Mouse (Mus musculus) left cerebral cortex, postnatal 14 days (tissue): ENCODE results near the gene Ino80d. TPM values are rescaled to one million over a fixed set of nuclear protein-coding genes. Genes with fewer than 3 reads are reported as not detected.
A peak's percentile ranks its signal among the peaks of the same experiment; 100 is the strongest.

Experiments used
- DNase-seq, 2 experiments: peaks; one replicate each; pipeline ENCODE4 v3.0.0; 2021 to 2022; ENCODE audit warnings: low spot score in 2 of 2, mixed read lengths in 1 of 2
- intact Hi-C: fragments of 180-260 bp; cut with DNase I; formaldehyde crosslinking; loops from one replicate; pipeline ENCODE4 v1.15.1; 2025
- total RNA-seq, 2 experiments: library from RNA; stranded (reverse); gene quantifications; 2 replicates each; pipeline ENCODE4 v1.2.3; 2021

The Ino80d gene
- total RNA-seq, 2 experiments from 2014 or later, result 27.4 to 29.6 TPM

DNA sequence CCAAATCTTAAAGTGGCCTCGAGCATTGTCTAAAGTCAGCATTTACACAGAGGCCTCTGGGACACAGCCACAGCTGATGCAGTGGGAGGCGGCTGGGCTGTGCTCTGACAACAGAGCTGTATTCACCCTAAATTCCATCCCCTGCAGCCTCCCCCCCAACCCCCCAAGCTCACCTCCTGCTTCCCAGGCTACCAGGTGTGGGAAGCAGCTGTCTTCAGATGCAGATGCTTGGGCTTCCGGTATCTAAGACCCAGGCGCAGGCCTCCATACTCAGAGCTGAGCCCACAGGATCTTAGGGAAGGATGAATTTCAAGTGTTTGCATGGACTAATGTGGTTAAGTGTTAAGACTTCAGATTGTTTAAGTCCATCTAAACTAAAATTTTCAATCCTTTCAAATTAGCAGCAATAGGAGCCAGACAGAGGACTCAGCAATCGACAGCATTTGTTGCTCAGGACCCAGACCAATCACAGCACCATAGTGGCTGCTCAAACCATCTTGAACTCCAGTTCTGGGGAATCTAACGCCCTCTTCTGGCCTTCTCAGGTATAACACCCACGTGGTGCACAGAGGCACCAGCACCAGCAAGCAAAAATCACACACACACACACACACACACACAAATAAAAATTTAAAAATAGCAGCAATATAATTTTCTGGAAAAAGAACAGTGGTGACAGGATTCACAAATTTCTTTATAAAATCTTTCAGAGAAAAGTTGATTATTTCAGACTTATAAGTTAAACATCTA, 3.8 kb downstream of the Ino80d start:
- intact Hi-C loops, result no loop called here
- DNase-seq, result peak in 1 of 2 experiments; percentile 72

- DNase-seq, result no peak
- intact Hi-C loops, result no loop called here
Measured at GRCm38 (mm10) chr1:63107614-63108327, 6.7 kb downstream of the Ino80d start.

- no peak for DNase-seq
- intact Hi-C loops, result no loop called here
Measured at GRCm38 (mm10) chr1:63102758-63103451, 11.6 kb downstream of the Ino80d start.

- no peak for DNase-seq
- intact Hi-C loops, result no loop called here
Measured at GRCm38 (mm10) chr1:63100196-63100595, 14.3 kb downstream of the Ino80d start.

DNA sequence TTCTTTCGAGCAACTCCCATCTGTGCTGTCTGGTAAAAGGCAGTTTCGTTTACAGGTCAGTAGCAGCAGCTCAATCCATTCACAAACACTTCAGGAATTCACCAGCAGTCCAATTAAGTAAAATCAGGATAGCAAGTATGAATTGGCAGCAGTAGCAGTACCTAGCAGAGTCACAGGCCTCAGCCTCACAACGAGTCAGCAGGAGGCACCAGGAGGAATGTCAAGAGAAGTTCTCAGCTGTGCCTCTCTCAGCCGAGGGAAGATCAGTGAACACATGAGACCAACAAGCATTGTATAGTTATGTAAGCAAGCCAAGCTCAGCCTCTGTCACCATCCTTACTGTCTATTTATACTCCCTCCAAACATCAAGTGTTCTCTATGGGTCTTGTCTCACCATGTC, 15.6 kb downstream of the Ino80d start:
- DNase-seq, result no peak
- intact Hi-C loops, result no loop called here

DNA sequence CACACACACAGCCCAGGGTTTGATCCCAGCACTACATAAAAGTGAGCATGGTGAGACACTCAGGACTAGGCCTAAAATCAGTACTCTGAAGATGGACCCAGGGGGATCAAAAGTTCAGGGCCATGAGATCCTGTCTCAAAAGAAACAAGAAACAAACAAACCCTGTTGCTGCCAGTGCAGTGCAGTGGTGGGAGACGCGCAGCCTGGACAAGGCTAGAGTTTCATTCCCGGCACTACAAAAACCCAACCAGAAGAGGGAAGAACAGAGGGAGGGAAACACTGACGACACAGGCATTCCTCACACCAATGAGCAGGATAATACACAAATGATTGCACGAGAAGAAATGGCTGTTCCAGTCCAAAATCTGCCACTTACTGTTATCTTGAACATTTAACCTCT, 18.4 kb downstream of the Ino80d start:
- no peak for DNase-seq
- intact Hi-C loops, result no loop called here

- intact Hi-C loops, result no loop called here
- no peak for DNase-seq
Measured at GRCm38 (mm10) chr1:63089795-63090194, 24.7 kb downstream of the Ino80d start.

- intact Hi-C loops, result no loop called here
- no peak for DNase-seq
Measured at GRCm38 (mm10) chr1:63088614-63089013, 25.9 kb downstream of the Ino80d start.

DNA sequence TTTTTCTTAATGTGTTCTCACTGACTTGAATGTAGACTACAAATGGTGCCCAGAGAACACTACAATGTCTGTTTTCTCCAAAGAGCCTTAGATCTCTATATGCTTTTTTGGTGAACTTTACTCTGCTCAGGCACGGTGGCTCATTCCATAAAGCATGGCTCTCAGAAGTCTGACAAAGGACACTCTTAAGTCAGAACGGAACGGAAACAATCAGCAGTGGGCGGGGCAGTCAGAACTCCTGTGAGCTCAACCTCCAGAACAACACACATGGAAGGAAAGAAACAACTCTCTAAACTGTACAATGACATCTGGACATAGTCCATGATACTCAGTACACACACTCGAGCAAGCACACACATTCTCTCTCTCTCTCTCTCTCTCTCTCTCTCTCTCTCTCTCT, 34.2 kb downstream of the Ino80d start:
- no peak for DNase-seq

DNA sequence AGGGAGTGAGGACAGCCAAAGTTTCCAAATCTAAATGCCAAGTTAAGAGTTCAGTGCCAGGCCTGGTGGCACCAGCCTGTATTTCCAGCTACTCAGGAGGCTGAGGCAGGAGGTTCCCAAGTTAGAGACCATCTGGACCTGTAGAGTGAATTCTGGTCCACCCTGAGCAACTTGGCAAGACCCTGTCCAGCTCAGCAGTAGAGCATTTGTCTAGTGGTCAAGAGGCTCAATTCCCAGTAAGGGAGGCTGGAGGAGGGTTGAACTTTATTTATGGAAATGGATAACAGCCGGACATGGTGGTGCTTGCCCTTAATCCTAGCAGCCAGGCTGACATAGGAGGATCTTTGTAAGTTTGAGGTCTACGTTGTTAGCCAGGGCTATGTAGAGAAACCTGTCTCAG, 38.1 kb downstream of the Ino80d start:
- DNase-seq, result no peak
- intact Hi-C loops, result no loop called here

More for the DNA sequence above, 34.2 kb downstream of the Ino80d start:
- intact Hi-C loops, result no loop called here

DNA sequence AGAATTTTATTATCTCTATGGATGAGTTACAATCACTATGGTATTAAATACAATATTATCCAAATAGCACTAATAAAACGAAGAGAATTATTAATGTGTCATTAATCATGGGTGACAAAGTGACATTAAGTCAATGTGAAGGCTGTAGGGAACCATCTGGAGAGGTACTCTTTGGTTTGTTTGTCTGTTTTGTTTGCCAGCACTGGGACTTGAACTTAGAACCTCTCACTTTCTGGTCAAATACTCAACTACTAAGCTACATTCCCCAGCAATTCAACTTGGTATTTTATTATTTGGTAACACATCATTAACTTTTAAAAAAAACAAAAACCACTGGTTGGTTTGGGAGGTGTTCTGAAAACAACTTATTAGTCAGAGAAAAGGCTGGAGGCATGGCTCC, 43.1 kb downstream of the Ino80d start:
- DNase-seq, result no peak
- intact Hi-C loops, result no loop called here

DNA sequence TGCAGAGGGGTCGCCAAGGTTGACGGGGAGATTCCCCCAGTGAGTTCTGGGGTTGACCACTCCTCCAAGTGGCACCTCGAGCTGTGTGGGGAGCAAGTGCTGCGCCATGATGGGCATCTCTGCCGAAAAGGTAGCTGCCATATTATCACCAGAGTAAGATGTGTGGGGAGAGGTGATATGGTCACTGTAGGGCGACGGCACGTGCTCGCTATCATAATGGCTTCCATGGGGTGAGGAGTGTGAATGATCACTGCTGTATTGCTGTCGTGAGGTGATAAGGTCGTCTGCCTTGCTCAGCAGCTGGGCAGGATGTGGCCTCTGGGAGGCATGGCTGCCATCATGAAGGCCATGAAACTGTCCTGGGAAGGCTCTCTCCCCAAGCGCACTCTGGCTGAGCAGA, 56.1 kb downstream of the Ino80d start:
- intact Hi-C loops, result no loop called here
- DNase-seq, result no peak

- no peak for DNase-seq
- intact Hi-C loops, result no loop called here
Measured at GRCm38 (mm10) chr1:63057849-63058248, 56.6 kb downstream of the Ino80d start.

DNA sequence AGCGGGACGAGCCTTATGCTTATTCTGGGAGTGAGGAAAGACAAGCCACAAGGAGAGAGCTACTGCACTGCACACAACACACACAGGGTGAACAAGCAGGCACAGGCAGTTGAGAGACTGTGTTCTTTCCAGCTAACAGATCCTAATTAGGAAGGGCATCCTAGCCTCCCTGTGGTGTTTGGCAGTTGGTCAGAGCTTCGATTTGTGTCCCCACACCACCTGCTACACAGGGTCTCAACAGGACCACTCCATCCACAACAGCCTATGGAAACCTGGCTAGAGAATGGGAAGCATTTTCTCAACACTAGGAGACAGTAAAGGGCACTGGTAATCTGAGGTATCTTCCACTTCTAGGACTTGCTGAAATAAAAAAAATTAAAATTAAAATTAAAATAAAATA, 57.1 kb downstream of the Ino80d start:
- DNase-seq, result no peak
- intact Hi-C loops, result no loop called here

DNA sequence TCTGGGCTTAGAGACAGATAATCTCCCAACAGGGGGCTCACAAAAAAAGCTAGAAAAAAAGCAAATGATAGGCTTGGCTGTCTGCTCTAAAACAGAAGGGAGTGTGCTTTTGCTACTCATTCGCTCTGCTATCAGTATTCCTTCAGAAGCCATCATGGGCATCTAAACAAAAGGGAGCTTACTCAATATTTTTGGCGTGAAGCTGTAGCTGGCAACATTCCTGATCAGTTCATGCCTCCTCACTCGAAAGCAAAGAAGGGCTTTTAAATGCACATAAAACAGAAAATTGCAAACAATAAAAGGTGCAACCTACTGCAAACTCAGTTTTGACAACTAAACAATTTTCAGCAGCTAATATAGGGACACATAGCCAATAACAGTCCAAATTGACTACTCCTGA, 59.1 kb downstream of the Ino80d start:
- intact Hi-C loops, result no loop called here
- DNase-seq, result no peak

DNA sequence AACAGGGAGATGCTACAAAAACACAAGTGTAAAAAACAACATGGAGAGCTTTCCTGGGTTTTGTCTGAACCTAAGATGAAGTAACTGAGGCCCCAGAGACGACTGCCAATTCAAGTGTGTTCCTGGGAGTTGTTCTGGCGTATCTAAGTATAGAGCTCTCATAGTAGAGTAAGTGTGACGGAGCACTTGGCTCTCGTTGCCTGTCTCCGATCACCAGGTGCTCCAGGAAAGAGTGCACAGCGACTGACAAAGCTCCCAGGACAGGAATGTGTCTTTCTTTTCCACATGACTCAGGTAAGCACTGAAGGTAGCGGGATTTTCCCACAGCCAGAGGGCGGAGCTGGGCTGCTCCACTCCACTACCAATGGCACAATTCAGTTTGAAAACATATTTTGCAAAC, 63.6 kb downstream of the Ino80d start:
- no peak for DNase-seq
- intact Hi-C loops, result no loop called here

DNA sequence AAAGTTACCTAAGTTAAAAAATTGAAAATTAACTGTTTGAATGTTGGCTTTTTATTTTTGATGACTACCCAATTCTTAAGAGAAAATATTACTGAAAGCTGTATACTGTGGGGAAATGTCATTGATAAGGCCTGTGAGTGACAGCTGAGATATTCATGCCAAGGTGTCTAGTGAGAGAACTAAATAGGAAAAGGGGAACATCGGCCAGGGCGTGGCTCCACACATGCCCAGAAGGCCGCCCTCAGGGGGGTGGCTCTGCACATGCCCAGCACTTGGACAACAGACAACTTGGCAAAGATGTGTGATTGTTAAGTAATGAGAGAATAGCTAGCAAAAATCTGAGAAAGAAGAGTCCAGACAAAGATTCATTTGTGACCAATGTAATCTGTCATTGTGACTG, 64.5 kb downstream of the Ino80d start:
- no peak for DNase-seq
- intact Hi-C loops, result no loop called here

- intact Hi-C loops, result no loop called here
- DNase-seq, result no peak
Measured at GRCm38 (mm10) chr1:63047983-63048382, 66.5 kb downstream of the Ino80d start.

DNA sequence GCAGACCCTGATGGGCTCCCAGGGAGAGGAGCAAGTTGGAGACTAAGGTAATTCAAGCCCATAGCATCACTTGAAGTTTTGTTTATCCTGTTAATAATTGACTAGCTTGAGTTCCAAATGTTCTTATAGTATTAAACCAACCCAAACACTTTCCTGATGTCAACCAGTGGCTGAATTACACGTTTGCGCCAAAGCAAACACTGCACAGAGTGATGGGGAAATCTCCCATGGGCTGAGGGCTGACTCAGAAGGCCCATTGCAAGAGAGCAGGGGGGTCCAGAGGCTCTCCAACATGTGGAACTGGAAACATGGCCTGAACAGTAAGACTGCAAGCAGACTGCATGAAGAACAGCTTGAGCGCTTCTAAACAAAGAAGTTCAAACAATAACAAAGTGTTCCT, 81.5 kb downstream of the Ino80d start:
- intact Hi-C loops, result no loop called here
- DNase-seq, result no peak

GRCm38 (mm10) chr1:63019916-63020315, 94.6 kb downstream of the Ino80d start:
- DNase-seq, result no peak

More at GRCm38 (mm10) chr1:63019916-63020315, 94.6 kb downstream of the Ino80d start:
- intact Hi-C loops, result no loop called here
